Mouse (Mus musculus) CH12.LX (cell line): ENCODE results near the gene Ccnjl. TPM values are rescaled to one million over a fixed set of nuclear protein-coding genes. Genes with fewer than 3 reads are reported as not detected.

Experiments used
- DNase-seq: peaks from one replicate; pipeline ENCODE4 v3.0.0-alpha.2; 2013; ENCODE audit errors: extremely low read depth
- H3K27ac ChIP-seq: 2 replicates; pipeline ENCODE4 v1.5.1; 2012; ENCODE audit warnings: low read depth, mild to moderate bottlenecking, control low read depth, moderate library complexity; ENCODE audit not compliant: insufficient read depth
- H3K27me3 ChIP-seq: replicated peaks from 2 replicates; pipeline ENCODE3; 2012; ENCODE audit warnings: inconsistent platforms
- H3K36me3 ChIP-seq, 2 experiments: replicated peaks in 1 of 2; 2 replicates each; pipeline versions ENCODE3 to v1.6.1; 2012; ENCODE audit warnings: inconsistent platforms in 1 of 2, low read length in 1 of 2, mild to moderate bottlenecking in 1 of 2, mixed read lengths in 1 of 2, moderate library complexity in 1 of 2; ENCODE audit not compliant: control insufficient read depth in 1 of 2, insufficient read depth in 1 of 2
- H3K4me1 ChIP-seq, 2 experiments: 2 replicates each; pipeline ENCODE4 v1.6.1; 2012; ENCODE audit warnings: inconsistent platforms in 1 of 2, moderate library complexity in 1 of 2; ENCODE audit not compliant: insufficient read depth in 2 of 2, control insufficient read depth in 1 of 2
- H3K4me2 ChIP-seq: 2 replicates; pipeline ENCODE4 v1.6.1; 2012; ENCODE audit warnings: low read depth, mild to moderate bottlenecking, control low read depth; ENCODE audit not compliant: poor library complexity, insufficient read depth, severe bottlenecking
- H3K4me3 ChIP-seq, 3 experiments: fragments of 150-350 bp in 1 of 3; sonication (generic) in 1 of 3; replicated peaks in 1 of 3; 2 replicates each; pipeline versions ENCODE3 to v1.5.1; 2011 to 2012; ENCODE audit warnings: low read depth in 2 of 3, low read length in 2 of 3, mild to moderate bottlenecking in 2 of 3, moderate library complexity in 2 of 3, control low read depth in 1 of 3, improper control_type of control experiment in 1 of 3, inconsistent platforms in 1 of 3, mixed read lengths in 1 of 3; ENCODE audit not compliant: poor library complexity in 1 of 3
- H3K79me2 ChIP-seq: replicated peaks from 2 replicates; pipeline ENCODE4 v1.6.1; 2012; ENCODE audit warnings: mild to moderate bottlenecking, moderate library complexity; ENCODE audit not compliant: control insufficient read depth, poor library complexity, insufficient read depth, severe bottlenecking; ENCODE audit errors: extremely low read depth
- H3K9ac ChIP-seq: 2 replicates; pipeline ENCODE4 v1.6.1; 2012; ENCODE audit warnings: low read depth, mild to moderate bottlenecking, control low read depth, moderate library complexity; ENCODE audit not compliant: insufficient read depth
- H3K9me3 ChIP-seq: replicated peaks from 2 replicates; pipeline ENCODE3; 2012; ENCODE audit warnings: low read length, inconsistent platforms, mixed read lengths
- CHD1 ChIP-seq: IDR thresholded peaks from 2 replicates; pipeline ENCODE4 v1.6.1; 2012; ENCODE audit warnings: low read depth, low read length, improper control_type of control experiment, inconsistent platforms
- CHD2 ChIP-seq: IDR thresholded peaks from 2 replicates; pipeline ENCODE4 v1.6.1; 2011; ENCODE audit warnings: low read length, improper control_type of control experiment
- CTCF ChIP-seq, 2 experiments: IDR thresholded peaks in 1 of 2; conservative IDR thresholded peaks in 1 of 2; 2 replicates each; pipeline ENCODE4 v1.5.1; 2011 to 2012; ENCODE audit warnings: low read depth in 2 of 2, low read length in 2 of 2, improper control_type of control experiment in 1 of 2, inconsistent platforms in 1 of 2, mild to moderate bottlenecking in 1 of 2, moderate library complexity in 1 of 2
- E2F4 ChIP-seq: IDR thresholded peaks from 2 replicates; pipeline ENCODE4 v1.6.1; 2011; ENCODE audit warnings: low read depth, low read length, improper control_type of control experiment; ENCODE audit not compliant: insufficient replicate concordance
- ETS1 ChIP-seq: conservative IDR thresholded peaks from 2 replicates; pipeline ENCODE4 v1.6.1; 2012; ENCODE audit warnings: low read depth, mild to moderate bottlenecking, inconsistent platforms, low read length, improper control_type of control experiment, moderate library complexity
- GABPA ChIP-seq: IDR thresholded peaks from 2 replicates; pipeline ENCODE4 v1.6.1; 2012; ENCODE audit warnings: low read depth, low read length, improper control_type of control experiment, inconsistent platforms; ENCODE audit not compliant: insufficient replicate concordance
- HCFC1 ChIP-seq: IDR thresholded peaks from 2 replicates; pipeline ENCODE4 v1.6.1; 2012; ENCODE audit warnings: low read depth, mild to moderate bottlenecking, inconsistent platforms, low read length, improper control_type of control experiment
- IRF4 ChIP-seq: IDR thresholded peaks from 2 replicates; pipeline ENCODE4 v1.6.1; 2014; ENCODE audit warnings: low read depth, mild to moderate bottlenecking, inconsistent platforms, low read length, improper control_type of control experiment
- MAX ChIP-seq: IDR thresholded peaks from 2 replicates; pipeline ENCODE4 v1.6.1; 2011; ENCODE audit warnings: low read length, improper control_type of control experiment
- MAZ ChIP-seq: IDR thresholded peaks from 2 replicates; pipeline ENCODE4 v1.6.1; 2012; ENCODE audit warnings: low read depth, mild to moderate bottlenecking, inconsistent platforms, low read length, improper control_type of control experiment, moderate library complexity
- PAX5 ChIP-seq: IDR thresholded peaks from 2 replicates; pipeline ENCODE4 v1.6.1; 2012; ENCODE audit warnings: low read length, inconsistent platforms, mixed read lengths
- POLR2A ChIP-seq: IDR thresholded peaks from 2 replicates; pipeline ENCODE4 v1.6.1; 2011; ENCODE audit warnings: low read depth, mild to moderate bottlenecking, improper control_type of control experiment, low read length
- POLR2AphosphoS2 ChIP-seq: IDR thresholded peaks from 2 replicates; pipeline ENCODE4 v1.6.1; 2011; ENCODE audit warnings: low read depth, low read length, improper control_type of control experiment
- RAD21 ChIP-seq: IDR thresholded peaks from 2 replicates; pipeline ENCODE4 v1.6.1; 2011; ENCODE audit warnings: low read depth, mild to moderate bottlenecking, low read length, improper control_type of control experiment, moderate library complexity
- RCOR1 ChIP-seq: conservative IDR thresholded peaks from 2 replicates; pipeline ENCODE4 v1.6.1; 2012; ENCODE audit warnings: low read depth, mild to moderate bottlenecking, inconsistent platforms, low read length, improper control_type of control experiment
- SIN3A ChIP-seq: IDR thresholded peaks from 2 replicates; pipeline ENCODE4 v1.6.1; 2012; ENCODE audit warnings: low read length, improper control_type of control experiment, inconsistent platforms
- SMC3 ChIP-seq: IDR thresholded peaks from 2 replicates; pipeline ENCODE4 v1.6.1; 2011; ENCODE audit warnings: low read depth, low read length, improper control_type of control experiment
- UBTF ChIP-seq: IDR thresholded peaks from 2 replicates; pipeline ENCODE4 v1.6.1; 2012; ENCODE audit warnings: low read depth, mild to moderate bottlenecking, inconsistent platforms, low read length, improper control_type of control experiment, moderate library complexity
- USF2 ChIP-seq: conservative IDR thresholded peaks from 2 replicates; pipeline ENCODE4 v1.6.1; 2011; ENCODE audit warnings: low read depth, low read length, improper control_type of control experiment
- ZKSCAN1 ChIP-seq: IDR thresholded peaks from 2 replicates; pipeline ENCODE4 v1.6.1; 2012; ENCODE audit warnings: low read depth, inconsistent platforms, low read length, improper control_type of control experiment, borderline replicate concordance
- ZNF384 ChIP-seq: IDR thresholded peaks from 2 replicates; pipeline ENCODE4 v1.6.1; 2012; ENCODE audit warnings: low read depth, low read length, improper control_type of control experiment, inconsistent platforms
- dilution Hi-C: fragments of 300-500 bp; cut with MboI; formaldehyde crosslinking; loops from 2 replicates; pipeline ENCODE4 v1.14.3; 2020; ENCODE audit warnings: low sequenced_read_pairs; ENCODE audit not compliant: extremely low pct_unique_long_range_greater_than_20kb, extremely low pct_ligation_motif_present
- in situ Hi-C: fragments of 300-500 bp; cut with MboI; formaldehyde crosslinking; loops from 3 replicates; pipeline ENCODE4 v1.14.3; 2019; ENCODE audit warnings: low sequenced_read_pairs, low pct_ligation_motif_present, low pct_unique_long_range_greater_than_20kb, mixed read lengths
- polyA plus RNA-seq: library from polyadenylated mRNA; unstranded; fragments of >175 nt; gene quantifications from 2 replicates; pipeline ENCODE4 v1.2.1, GENCODE M21; 2012; ENCODE audit warnings: low read depth; ENCODE audit not compliant: insufficient read length
- total RNA-seq, 2 experiments: library from RNA; depleted of rRNA; stranded (reverse); fragments of 300-350 nt in 1 of 2; fragments of >200 nt in 1 of 2; gene quantifications; 2 replicates each; pipeline ENCODE4 v1.2.3; 2012 to 2014

Ccnjl gene
- total and polyA plus RNA-seq, 3 experiments = not detected

DNA sequence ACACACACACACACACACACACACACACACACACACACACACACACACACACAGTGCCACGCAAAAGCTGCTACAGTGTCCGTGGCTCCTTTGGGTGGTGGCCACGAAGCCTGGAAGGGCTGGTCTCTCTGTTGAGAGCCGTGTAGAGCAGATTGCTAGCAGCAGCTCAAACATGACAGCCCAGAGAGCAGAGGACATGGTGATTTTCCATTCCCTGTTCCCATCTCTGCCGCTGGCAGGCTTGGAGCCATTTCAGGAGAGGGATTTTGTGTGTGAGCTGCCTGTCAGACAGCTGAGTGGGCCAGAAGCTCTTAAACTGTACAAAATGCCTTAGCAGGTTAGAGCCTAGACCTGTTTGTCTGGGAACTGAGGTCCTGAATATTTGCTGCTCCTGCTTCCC, 38.1 kb downstream of the Ccnjl start:
- DNase-seq = no peak
- in situ Hi-C loops = no loop called here

DNA sequence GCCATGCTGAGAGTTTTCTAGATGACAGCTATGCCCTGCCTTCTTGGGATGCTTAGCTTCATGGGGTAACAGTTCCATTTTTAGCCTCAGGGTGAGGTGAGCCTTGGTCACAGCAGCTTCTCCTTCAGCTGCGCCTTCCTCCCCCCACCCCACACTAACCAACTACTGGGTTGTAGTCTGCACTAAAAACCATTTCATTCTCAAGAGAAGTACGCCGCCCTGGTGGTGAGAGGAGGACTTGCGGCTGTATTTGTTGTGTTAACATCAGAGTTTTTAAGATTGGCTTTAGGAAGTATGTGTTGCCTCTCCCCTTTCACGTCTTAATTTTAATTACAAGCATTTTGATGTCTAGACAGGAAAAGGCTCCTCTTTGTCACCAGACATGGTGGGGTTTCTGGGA, 39.7 kb downstream of the Ccnjl start:
- H3K4me1 ChIP-seq = 0 out of 4 replicates have a peak, but pooled peaks cover 0 to 2% of the 10 kb centered on the region in 2 experiments
- peak; percentile 67 for DNase-seq
- no peak overlapping the region for H3K4me2 ChIP-seq
- H3K79me2 ChIP-seq = no peaks in the 10 kb centered on the region
- no peaks in the 10 kb centered on the region for H3K9me3 ChIP-seq
- dilution Hi-C loops (no loop called here), in situ Hi-C loops (no loop called here)
- peaks cover 2% of the 10 kb centered on the region for H3K27me3 ChIP-seq
- no peak overlapping the region for H3K4me3 ChIP-seq
- TF ChIP-seq MAZ (no peak), IRF4 (no peak), USF2 (no peak), E2F4 (no peak), ZNF384 (no peak), PAX5 (no peak), POLR2A (no peak), RAD21 (peak; percentile 33), ZKSCAN1 (no peak), GABPA (no peak), RCOR1 (no peak), CTCF (conservative IDR thresholded peaks at IDR 0.05 in 1 of 2, IDR thresholded peaks at IDR 0.05 in 1 of 2; ENCODE audit: low read depth in 2 of 2, low read length in 2 of 2) (peak; percentile 76 to 92), SIN3A (no peak)
- H3K9ac ChIP-seq = no peak overlapping the region
- H3K36me3 ChIP-seq = no peaks in the 10 kb centered on the region
- no peak overlapping the region for H3K27ac ChIP-seq

More for the DNA sequence above, 38.1 kb downstream of the Ccnjl start:
- Histone ChIP-seq H3K36me3 (no peaks in the 10 kb centered on the region), H3K27ac (no peak overlapping the region), H3K4me3 (no peak overlapping the region), H3K27me3 (no peaks in the 10 kb centered on the region), H3K4me2 (no peak overlapping the region)
- dilution Hi-C loops = no loop called here
- TF ChIP-seq POLR2AphosphoS2 = no peak
- TF ChIP-seq CHD1 = no peak
- no peak for TF ChIP-seq CHD2
- TF ChIP-seq PAX5 = no peak
- TF ChIP-seq MAX = no peak
- TF ChIP-seq HCFC1 = no peak
- no peak for TF ChIP-seq ETS1
- TF ChIP-seq SIN3A = no peak
- TF ChIP-seq UBTF = no peak
- no peak for TF ChIP-seq SMC3
- TF ChIP-seq, all 38 proteins: peak for 0
- H3K9me3 ChIP-seq = no peaks in the 10 kb centered on the region
- H3K9ac ChIP-seq = no peak overlapping the region
- no peaks in the 10 kb centered on the region for H3K79me2 ChIP-seq
- 0 out of 4 replicates have a peak, but pooled peaks cover 0 to 2% of the 10 kb centered on the region in 2 experiments for H3K4me1 ChIP-seq
